Mouse (Mus musculus): ENCODE results near the gene C2cd3.

- TF ChIP-seq CTCF (IDR thresholded peaks at IDR 0.05; ENCODE audit: low read depth, low read length) (no peak), POLR2A (IDR thresholded peaks at IDR 0.05; ENCODE audit: insufficient read depth, low read length) (no peak)
These were observed 125.9 kb downstream of the C2cd3 start for GRCm38 (mm10) chr7:100497982-100498381.
